Mouse (Mus musculus) urinary bladder, postnatal 14 days (tissue): Measurements from ENCODE around the gene Rpl37.
"Not testable (repeated sequence)": the region's sequence is repeated elsewhere in the genome, so short reads cannot be mapped to it uniquely, and the experiment has no call there.

Source experiments
- DNase-seq: peaks from one replicate; pipeline ENCODE4 v3.0.0; 2021; ENCODE audit warnings: low spot score

The Rpl37 gene

DNA sequence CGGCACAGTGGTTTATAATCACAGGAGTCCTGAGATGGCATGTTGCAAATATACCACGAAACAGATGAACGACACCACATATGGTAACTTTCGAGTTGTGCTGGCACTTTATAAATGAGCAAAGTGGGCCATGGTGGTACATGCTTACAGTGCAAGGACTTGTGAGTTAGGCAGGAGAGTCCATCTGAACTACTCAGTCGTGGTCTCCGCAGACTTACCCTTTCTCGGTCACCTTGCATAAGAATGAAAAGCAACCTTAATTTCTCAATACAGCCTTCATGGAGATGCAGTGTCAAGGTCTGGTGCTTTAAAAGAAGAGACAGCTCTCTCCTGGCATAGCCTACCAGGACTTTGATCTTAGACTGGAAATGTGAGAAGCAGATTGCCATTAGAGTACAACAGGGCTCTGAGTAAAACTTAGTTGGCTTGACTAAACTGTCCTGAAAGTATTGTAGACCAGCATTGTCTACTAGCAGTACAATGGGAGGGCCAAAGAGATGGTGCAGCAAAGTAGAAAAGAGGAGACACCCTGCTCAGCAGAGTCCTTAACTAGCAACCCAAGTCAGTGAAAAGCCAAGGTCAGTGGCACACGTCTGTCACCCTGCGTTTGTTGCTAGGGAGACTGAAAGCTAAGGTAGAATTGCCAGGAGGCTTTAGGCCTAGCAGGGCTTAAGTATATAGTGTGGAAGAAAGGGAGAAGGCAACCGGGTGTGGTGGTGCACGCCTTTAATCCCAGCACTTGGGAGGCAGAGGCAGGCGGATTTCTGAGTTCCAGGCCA, 5.3 kb downstream of the Rpl37 start:
- no peak for DNase-seq

DNA sequence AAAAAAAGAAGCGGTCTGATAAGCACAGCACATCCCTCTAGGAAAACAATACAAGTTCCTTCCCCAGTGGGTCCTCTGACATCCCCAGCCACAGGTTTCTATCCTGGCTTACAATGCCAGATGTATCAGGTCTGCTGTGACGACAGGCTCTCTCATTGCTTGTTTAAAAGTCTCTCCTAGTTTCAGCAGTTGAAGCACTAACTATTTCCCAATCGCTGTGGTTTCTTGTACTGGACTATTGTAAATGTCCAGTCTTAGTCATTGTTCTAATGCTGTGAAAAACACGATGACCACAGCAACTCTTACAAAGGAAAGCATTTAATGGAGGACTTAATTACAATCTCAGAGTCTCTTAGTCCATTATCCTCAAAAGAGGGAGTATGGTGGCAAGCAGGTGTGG, 10.0 kb downstream of the Rpl37 start:
- DNase-seq = no peak

DNA sequence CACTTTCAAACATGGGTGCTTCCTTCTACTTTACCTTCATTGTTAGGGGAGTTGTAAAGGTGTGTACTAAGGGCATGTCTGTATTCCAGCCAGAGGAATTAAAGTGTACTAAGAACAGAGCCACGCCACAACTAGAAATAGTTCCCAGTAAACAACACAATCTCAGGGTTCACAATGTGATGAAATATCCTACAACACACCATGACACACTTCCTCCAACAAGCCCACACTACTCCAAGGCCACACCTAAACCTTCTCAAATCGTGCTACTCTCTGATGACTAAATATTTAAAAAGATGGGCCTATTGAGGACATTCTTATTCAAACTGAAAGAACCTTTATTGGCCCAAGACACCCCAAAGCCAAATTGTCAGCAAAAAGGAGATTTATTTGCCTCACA, 11.0 kb downstream of the Rpl37 start:
- DNase-seq = no peak

DNA sequence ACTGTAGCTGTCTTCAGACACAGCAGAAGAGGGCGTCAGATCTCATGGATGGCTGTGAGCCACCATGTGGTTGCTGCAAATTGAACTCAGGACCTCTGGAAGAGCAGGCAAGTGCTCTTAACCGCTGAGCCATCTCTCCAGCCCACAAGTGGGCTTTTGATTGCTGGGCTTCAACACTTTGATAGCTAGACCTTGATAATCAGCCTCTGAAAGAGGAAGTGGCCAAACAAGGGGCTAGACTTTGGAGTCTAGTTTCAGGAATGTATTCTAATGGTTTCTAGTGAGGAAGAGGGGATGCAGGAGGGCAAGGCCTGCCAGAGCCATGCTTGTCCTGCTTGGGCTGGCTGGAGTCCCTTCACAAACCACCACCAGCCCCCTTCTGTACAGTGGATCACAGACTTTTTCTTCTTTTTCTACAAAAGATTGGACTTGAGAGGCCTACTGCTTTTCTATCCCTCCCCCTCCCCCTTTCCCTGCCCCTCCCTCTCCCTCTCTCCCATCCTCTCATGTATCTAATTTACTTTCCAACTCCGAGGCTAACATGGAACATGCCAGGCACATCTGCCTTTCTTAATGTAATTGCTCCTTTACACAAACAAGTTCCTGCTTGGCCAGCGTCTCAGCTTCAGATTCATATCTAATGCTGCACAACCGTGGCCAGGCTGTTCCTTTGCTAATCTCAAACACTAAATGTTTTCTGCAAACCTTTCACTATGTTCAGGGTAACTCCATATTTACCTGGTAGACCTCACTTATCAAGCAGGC, 11.9 kb downstream of the Rpl37 start:
- DNase-seq = peak; percentile 48

DNA sequence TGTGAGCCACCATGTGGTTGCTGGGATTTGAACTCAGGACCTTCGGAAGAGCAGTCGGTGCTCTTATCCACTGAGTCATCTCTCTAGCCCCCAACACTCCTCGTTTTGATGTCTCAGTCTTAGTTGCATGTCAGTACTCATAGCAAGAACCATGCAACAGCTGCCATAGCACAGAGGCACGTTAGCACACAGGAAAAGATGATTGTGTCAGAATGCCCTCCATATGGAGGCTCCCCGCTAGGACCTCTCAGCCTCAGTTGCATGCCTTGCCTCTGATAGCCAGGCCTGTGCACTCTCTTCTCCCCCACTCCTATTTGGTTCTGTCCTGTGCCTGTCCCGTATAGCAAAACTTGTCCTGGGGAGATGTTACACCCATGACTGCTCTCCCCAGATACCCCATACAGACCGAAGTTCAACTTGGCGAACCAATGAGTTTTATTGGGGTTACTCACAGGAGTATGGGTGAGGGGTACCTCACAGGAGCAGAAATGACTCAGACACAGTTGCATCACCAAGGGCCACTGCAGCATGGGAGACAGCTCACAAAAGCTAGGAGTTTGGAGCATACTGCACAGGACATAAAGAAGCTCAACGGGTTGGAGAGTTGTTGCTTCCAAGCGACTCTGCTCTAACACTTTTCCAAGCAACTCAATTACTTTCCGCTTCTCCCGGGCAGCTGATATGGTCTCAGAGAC, 12.8 kb downstream of the Rpl37 start:
- no peak for DNase-seq

DNA sequence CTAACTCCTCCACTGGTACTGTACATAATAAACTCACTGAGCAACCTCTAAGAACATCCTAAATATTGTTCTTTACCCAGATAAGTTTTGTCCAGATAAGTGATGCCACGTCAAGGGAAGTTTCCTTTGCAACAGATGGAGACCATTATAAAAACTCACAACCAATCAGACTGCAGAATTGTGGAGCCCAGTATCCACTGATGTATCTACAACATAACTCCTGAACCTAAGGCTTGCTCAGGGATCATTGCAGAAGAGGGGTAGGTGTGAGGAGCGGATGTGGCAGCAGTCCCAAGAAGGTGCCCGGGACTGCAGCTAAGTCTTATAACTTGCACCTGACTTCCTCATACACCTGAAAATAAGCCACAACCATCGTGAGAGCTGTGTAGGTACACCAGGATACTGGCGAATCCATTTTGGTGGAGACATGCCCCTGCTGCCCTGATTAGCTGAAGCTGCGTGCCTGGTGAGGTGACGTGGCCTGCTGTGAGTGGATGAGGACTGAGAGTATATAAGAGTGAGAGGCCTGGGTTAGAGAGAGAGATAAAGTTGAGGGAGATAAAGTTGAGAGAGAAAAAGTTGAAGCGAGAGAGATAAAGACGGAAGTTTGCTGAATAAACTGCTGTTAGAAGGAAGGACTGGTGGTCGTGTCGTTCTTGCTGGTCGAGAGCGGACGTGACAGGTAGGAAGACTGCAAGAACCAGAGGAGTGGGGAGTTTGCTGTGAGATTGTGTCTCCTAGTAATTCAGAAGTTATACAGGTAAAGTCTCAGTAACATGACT, 14.6 kb downstream of the Rpl37 start:
- not testable (repeated sequence) for DNase-seq

DNA sequence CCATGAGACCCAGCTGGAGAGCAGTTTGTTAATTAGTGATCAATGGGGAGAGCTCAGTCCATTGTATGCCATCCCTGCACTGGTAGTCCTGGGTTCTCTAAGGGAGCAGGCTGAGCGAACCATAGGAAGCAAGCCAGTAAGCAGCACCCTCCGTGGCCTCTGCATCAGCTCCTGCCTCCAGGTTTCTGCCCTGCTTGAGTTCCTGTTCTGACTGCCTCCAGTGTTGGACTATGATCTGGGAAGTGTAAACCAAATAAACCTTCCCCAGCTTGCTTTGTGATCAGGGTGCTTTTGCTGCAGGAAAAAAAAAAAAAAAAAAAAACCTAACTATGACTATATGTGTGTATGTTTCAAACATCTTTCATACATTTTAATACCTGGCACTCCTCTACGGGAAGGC, 16.9 kb downstream of the Rpl37 start:
- no peak for DNase-seq

DNA sequence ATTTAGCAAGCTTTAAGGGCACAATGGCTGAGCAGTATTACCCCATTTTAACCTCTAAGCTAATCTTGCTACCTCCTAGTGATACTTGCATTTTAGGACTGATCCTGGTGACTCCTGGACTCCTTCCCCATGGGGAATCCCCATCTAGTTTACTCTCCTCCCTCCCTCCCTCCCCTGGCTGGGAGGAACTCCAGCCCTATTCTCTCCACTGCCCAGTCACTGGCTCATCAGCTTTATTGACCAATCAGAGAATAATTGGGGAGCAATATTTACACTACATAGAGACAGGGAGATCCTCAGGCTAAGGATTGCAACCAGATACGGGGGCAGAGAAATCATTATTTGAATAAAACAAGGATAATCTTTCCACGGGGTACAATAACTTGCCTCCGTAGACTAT, 17.7 kb downstream of the Rpl37 start:
- no peak for DNase-seq

DNA sequence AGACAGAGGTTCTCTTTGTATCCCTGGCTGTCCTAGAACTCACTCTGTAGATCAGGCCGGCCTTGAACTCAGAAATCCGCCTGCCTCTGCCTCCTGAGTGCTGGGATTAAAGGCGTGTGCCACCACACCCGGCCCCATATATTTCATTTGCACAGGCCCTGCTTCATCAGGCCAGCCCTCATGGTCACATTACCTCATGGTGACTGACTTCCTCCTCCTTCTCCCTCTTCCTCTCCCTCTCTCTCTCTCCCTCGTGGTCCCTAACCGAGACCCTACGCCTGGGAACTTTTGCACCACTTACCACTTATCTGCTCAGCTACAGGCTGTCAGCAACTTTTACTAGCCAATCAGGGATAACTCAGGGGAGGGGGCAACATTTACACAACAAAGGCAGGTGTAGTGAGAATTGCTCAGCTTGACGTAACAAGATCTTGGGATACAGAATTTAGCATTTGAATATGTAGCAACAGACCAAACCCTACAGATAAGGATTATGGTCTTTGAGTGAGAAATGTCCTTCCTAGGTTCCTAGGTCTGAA, 18.6 kb downstream of the Rpl37 start:
- no peak for DNase-seq

DNA sequence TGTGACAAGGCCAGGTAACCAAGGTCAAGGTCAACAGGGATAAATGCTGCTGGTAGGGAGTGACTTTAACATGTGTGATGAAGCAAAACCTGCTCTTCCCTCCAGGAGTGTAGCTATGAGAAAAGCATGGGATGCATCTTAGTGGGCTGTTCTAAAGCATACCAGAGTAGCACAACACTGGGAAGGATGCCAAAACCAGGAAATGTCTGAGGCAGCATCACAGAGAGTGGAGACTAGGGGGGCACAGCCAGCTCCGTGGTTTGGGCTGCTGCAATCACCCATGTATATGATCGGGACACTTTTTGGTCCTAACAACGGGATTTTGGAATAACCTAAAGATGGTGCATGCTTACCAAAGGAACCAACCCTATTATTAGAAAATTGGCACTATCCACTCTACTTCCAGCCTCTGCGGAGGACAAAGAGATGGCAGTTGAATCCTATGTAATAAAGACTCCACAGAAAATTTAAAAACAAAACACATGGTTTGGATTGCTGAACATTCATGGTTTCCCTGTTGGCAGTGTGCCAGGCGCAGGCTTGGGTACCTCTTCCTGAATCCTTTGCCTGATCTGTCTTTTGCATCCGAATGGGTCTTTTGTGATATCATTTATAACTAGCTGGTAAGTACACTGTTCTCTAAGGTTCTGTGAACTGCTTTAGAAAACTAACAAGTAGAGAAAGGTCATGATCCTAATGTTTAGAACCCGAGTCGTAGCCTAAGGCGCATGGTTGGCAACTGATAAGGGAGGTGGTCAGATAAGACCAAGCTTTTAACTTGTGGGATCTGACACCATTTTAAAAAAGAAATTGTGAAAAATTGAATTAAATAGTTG, 21.8 kb downstream of the Rpl37 start:
- no peak for DNase-seq

DNA sequence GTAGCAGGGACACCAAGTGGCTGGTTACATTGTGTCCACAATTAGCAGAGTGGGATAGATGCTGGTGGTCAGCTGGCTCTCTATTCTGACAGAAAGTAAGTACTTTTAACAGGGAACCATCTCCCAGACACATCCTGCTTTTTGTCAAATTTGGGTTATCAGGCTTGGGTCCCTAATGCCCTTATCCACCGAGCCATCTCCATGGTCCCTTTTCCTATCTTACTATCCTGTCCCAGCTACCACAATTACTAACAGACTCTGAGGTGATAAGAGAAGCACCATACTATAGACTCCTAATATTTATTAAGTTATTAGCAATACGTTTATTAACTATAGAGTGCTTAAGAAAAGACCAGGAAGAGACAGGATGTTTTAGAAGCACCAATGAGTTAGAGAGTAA, 22.9 kb downstream of the Rpl37 start:
- no peak for DNase-seq

DNA sequence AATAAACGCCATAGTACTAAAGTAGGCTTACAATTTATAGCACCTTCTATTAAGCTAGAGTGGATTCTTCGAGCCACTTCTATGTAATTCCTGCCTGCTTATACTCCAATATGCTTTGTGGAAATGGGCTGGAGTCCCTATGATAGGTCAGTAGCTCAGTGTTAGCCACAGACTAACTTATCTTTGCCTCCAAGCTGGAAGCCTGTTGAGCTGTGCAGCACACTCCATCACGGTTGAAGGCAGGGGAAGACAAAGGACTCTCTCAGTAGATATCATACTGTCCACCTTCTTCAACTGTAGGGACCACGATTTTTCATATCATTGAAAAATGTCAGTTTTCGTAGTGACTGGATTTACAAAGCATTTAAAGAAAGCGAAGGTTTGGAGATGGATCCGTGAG, 23.4 kb downstream of the Rpl37 start:
- no peak for DNase-seq

DNA sequence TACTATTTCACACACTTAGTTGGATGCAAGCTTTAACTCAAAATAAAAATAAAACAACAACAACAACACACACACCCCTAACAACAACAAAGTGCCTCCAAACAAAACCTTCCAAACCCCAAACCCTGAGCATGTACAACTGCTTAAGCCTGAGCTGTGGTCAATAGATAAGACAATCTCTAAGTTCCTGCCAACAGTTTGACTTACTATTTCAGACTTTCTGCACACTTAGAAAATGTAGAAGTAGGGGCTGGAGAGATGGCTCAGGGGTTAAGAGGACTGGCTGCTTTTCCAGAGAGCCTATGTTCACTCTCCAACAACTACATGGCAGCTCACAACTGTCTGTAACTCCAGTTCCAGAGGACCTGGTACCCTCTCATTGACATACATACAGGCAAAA, 23.9 kb downstream of the Rpl37 start:
- no peak for DNase-seq

DNA sequence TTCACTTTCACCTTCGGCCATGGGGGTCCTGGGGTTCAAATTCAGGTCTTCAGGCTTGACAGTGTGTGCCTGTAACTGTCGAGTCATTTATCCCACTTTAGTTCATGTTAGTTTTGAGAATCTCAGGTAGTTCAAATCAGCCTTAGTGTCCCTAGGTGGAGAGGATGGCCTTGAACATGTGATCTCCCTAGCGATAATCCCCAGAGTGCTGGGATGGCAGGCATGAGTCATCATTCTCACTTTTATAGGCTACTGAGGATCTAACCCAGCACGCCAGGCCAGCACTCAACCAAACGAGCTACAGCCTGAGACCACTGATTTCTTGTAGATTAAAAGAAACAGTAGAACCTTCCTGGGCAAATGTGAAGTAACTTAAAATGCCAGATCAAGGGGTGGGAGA, 25.6 kb downstream of the Rpl37 start:
- DNase-seq = no peak

DNA sequence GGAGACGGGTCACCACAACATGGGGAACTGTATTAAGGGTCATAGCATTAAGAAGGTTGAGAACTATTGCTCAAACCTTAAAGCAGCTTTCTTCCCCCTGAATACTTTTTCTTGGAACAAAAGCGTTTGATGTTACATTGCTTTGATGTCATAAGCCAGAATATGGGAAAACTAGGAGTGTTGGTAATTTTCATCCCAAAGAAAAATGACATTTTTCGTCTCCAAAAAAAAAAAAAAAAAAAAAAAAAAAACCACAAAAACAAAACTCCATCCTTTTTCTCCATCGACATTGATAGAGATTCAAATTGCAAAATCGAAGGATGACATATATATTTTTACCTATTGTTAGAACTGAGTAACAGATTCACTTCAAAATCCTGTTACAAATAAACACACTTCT, 26.3 kb downstream of the Rpl37 start:
- no peak for DNase-seq

DNA sequence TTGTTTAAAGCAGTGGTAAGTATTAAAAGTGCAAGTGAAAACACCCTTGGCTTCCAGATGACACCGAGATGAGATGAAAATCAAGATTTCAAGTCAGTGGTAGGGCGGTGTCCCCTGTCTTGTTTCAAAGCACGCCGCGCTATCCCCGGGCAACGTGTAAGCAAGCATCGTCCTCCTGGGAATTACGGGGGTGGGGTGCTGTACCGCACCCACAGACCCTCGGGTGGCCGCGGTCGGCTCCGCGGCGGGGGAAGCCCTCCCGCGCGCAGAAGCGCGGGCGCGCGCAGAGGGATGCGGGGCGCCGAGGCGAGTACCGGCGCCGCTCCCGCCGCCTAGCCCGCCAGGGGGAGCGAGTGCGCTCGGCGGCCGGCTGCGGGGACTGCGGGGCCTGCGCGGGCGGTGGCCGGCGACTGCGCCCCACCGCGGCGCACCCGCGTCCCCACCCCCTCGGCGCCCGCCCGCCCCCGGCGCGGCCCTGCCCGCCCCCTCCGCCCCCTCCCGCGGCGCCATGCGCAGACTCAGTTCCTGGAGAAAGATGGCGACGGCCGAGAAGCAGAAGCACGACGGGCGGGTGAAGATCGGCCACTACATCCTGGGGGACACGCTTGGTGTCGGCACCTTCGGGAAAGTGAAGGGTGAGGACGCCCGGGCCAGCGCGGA, 27.0 kb downstream of the Rpl37 start, which contains the start of gene Prkaa1:
TSS of gene Prkaa1 (plus strand) at position 501 of the 660 bp plus-strand sequence.
- DNase-seq = peak; percentile 72

DNA sequence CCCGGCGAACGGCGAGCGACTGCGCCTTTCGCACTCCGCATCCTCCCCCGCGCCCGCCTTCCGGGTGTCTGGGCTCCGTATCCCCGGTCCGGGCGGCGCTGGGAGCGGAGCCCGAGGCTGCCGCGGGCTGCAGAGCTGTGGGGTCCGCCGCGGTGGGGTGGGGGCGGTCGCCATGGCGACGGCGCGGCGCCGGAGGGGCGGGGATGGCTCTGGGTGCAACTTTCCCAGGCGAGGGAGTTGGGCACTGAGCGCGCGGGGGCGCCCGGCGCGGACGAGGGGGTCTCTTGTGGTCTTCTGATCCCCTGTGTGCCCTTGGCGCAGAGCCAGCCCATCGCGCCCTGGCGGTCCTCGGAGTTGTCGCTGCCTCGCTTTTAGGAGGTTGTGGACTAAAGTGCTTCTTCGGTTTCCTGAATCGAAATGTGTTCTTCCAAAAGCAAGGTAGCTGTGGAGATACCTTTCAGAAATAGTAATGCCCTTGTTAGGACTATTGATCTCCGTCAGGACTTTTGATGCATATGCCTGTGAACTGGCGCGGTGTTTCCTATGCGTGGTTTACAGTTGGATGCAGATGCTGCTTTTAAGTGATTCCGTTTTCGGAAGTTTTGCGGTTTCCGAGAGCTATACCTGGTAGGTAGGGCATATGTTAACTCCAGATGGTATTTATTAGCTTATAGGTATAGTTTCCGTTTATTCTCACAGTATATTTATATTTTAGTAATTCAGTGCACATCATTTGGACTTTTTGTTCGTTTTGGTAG, 27.8 kb downstream of the Rpl37 start:
- peak; percentile 65 for DNase-seq

DNA sequence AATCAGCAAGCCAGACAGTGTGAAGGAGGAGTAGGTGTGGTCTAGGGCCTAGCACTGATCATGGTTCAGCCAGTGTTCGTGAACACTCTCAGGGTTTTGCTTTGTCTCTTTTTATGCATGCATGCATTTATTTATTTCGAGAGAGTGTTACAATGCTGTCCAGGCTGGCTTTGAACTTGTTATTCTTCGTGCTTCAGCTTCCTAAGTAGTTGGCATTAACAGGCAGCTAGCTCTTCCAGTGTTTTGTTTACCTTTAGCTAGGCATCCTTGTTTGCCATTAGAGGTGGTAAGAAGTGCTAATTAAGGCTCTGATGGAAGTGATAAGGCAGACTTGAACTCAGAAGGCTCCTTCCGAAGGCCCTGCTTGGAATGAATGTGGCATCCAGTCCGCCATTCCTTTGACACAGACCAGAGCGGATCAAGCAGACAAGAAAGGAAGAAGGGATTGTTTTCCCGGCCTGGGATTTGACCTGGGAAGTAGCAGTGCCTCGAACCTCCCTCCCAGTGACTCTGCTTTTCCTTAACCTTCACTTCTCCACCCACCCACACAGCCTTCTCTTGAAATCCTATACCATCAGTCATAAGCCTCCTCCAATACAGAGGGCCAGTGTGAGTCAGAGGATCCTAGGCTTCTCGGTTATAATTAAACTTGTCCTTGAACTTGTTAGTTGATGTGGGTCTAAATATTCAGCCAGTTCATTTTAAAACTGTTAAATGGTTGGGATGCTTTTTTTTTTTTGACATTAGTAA, 28.9 kb downstream of the Rpl37 start:
- no peak for DNase-seq

DNA sequence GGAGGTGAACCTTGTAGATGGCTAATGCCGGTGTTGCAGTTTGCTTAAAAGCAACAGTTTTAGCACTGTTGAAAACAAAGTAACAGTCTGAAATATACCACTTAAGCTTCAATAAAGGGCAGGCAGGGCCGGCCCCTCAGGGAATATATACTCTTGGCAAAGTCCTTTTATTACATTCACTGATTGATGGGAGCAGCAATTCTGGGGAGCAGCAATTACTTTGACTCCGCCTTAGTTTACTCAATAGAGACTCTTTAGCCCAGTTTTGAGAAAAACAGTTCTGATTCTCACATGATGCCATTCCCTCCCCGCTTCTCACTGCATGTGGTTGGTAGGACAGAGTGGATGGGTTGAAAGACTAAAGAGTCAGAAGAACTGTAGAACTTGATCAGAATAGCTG, 32.7 kb downstream of the Rpl37 start:
- no peak for DNase-seq
